Mouse (Mus musculus): ENCODE results near the gene Eps8.

GRCm38 (mm10) chr6:137545341-137545740 is 109.3 kb downstream of the Eps8 start:
- TF ChIP-seq CTCF (IDR thresholded peaks at IDR 0.05; ENCODE audit: low read depth), result no peak
- no peak for TF ChIP-seq EP300 (IDR thresholded peaks at IDR 0.05; ENCODE audit: low read depth)

All from liver, postnatal 0 days (tissue).